Mouse (Mus musculus): ENCODE measurements around the gene Prickle4.

Gene Prickle4

DNA sequence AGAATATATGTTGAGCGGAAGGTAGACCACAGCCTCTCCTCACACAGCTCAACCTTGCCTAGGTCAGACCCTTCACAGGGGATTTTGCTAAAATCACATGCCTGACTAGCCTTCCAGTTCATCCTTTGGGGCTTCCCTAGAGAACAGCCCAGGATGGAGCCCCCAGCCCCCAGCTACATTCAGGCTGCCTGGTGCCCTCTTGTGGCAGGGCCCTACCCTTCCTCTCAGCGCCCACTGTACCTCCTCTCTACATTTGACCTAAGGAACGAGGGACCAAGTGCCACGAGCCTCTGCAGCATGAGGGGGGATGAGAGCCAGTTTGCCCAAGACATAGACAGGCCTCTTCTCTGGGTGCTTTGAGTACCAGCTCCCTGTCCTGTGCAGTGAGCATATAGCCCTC is 10.2 kb upstream of the Prickle4 start:
- no peak for DNase-seq

DNA sequence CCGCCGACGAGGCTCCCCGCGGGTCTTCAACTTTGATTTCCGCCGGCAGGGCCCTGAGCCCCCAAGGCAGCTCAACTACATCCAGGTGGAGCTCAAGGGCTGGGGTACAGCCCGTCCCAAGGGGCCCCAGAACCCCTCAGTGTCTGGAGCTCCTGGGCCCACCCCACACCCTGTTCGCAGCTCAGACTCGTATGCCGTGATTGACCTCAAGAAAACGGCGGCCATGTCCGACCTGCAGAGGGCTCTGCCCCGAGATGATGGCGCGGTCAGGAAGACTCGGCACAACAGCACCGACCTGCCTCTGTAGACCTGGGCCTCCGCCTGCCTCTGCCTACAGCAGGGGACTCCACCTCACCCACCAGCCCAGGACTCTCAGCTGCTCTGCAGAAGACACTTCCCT is 9.0 kb upstream of the Prickle4 start:
- DNase-seq: no peak

DNA sequence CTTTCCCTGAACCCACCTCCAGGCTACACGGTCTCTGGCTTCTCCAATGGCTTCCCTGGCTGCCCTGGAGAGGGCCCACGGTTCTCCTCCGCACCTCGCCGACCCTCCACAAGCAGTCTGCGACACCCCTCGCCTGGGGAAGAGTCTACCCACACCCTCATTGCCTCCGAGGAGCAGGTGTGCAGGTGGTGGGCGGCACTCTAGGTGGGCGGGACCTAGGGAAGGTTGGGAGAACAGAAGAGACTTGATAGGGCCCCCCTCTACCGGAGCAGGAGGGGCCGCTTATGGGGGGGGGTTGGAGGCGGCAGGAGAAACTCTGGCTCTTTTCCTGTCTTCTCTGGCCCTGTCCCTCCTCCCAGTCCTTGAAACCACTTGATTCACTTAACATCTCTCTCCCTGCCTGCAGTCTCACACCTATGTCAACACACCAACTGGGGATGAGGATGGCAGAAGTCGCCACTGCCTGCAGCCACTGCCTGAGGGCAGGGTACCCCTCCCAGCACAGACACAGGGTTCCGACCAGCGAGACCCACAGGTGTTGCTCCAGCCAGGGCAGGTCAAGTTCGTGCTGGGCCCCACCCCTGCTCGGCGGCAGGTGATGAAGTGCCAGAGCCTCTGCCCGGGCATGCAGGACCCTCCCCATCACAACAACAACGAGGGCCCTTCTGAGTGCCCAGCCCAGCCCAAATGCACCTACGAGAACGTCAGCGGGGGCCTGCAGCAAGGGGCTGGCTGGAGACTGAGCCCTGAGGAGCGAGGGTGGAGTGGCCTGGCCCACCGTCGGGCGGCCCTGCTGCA is 8.2 kb upstream of the Prickle4 start:
- no peak for DNase-seq

DNA sequence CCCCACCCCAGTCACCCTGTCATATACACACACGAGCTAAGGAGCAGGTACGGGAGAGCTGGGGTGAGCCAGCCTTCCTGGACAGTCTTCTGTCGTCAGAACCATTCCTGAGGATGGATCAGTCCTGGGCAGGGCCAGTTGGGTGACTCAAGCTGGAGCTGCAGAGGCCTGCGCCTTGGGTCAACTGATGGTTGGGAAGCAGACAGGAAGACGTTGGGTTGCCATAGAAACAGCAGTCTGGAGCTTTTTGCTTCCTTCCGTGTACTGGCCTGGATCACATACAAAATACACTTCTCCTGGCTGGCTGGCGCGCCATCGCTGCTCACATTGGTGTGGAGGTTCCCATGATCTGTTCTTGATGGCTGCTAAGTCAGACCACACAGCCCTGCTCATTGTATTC is 7.3 kb upstream of the Prickle4 start:
- no peak for DNase-seq

DNA sequence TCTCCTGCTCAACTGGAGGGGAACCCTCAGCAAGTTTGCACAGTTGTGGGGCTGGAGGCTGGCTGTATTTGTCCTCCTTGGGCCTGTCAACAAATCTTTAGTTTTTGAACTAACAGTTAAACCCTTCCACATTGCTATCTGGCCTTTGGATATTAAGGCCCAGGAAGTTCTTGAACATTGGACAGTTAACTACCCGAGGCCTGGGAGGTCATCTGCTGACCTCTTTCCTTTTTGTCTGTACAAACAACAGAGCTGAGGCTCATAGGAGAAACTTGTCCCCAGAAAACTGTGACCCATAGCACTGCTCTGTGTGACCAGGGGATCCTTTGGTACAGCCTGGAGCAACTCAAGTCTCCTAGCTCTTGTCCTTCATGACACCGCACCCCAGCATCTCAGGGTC is 4.5 kb upstream of the Prickle4 start:
- DNase-seq: no peak

DNA sequence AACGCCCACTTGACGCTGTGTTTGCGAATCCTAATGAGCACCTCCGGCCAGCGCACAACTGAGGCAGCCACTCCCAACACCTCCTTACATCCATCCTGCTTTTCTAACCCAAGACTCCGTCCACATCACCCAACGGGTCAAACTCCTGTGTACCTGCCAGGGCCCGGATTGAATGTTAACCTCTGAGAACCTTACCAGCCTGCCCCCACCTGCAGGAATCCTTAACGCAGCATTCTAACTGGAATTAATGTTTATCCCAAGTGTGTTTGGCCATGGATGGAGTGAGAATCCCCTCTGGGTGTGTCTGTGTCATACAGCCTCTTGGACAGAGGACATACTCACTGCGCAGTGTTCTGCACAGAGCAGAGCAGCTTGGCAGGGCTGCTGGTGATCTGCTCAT is 3.6 kb upstream of the Prickle4 start:
- no peak for DNase-seq

DNA sequence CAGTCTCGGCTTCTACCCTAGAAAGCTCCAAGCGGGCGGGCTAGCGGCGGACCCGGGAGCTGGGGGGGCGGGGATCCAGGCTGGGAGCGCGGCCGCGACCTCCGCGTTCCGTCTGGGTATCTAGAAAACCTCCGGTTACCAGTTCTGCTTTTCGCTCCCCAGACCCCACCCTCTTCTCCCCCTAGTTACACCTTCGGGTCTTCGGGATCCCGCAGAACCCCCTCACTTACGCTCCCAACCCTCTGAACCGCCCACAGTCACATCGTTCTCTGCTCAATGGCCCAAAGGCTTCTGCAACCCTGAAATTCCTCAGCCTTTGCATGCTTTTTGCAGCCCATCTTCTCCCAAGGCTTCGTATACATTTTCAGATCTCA is 788 bp upstream of the Prickle4 start:
- no peak for DNase-seq

DNA sequence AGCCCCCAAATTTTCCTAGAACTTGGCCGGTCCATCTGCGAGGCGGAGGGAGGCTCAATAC is 264 bp downstream of the Prickle4 start, which contains the start of gene Gm21981:
Gm21981 (minus strand) TSS at position 14 of the 61 bp plus-strand sequence.
- no peak for DNase-seq

DNA sequence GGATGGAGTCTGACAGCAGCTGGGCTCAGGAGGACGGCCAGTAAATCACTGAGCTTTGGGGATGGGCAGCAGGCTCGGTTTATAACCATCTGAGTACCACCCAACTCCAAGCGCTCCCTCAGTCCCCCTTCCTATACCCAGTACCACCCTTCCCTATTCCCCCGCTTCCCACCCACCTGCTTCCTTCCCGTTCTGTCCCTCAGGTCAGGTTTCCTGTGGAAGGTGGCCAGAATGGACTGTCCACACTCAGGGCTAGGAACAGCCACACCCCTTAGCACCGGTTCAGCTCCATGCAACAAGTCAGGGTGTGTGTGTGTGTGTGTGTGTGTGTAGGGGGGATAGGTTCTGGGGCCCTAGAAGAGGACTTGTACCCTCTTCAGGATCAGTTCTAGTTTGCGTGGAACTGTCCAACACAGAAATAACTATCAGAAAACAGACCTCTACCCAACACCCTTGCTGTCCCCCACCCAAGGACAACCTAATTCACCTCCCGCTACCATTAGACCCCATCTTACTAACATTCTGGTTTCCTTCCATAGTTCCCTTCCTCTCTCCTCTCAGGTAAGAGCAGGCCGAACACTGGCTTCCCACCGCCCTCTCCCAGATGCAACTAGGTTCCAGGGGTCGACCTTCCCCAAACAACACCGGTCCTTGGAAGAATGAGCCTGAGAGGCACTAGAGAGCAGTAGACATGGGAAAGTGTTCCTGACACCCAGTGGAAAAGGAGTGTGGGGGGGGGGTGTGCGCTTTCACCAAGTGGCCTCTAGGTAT is 680 bp downstream of the Prickle4 start:
- no peak for DNase-seq

DNA sequence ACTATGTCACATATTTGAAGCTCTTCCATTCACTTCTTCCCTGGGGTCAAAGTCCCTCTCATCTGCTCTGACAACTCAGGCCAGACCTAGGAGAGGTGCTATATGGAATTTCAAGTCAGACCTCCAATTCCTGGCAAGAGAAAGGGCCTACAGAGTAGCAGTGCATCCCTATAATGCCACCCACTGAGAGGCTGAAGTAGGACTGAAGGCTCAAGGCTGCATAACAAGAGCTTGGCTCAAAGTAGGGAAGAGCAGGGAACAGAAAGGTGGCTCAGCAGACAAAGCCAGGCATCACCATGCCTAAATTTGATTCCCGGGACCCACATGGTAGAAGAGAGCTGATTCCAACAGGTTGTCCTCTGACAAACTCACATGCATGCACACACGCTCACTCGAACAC is 2.9 kb downstream of the Prickle4 start:
- no peak for DNase-seq

DNA sequence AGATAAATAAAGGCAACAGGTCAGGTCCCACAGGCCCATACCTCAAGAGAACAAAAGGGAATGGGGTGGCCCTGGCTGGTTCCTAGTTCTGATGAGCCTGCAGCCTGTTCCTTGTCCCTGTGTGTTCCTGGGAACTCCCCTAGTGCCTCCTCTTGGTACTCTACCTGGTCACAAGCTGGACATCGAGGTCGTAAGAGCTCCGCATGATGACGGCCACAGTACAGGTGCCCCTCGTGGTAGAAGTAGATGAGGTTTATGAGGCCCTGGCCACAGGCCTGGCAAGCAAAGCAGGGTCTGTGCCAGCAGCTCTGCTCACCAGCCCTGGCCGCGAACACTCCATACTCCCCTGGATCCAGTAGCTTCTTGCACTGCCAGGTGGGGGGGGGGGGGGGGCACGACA is 4.6 kb downstream of the Prickle4 start:
- DNase-seq: no peak

DNA sequence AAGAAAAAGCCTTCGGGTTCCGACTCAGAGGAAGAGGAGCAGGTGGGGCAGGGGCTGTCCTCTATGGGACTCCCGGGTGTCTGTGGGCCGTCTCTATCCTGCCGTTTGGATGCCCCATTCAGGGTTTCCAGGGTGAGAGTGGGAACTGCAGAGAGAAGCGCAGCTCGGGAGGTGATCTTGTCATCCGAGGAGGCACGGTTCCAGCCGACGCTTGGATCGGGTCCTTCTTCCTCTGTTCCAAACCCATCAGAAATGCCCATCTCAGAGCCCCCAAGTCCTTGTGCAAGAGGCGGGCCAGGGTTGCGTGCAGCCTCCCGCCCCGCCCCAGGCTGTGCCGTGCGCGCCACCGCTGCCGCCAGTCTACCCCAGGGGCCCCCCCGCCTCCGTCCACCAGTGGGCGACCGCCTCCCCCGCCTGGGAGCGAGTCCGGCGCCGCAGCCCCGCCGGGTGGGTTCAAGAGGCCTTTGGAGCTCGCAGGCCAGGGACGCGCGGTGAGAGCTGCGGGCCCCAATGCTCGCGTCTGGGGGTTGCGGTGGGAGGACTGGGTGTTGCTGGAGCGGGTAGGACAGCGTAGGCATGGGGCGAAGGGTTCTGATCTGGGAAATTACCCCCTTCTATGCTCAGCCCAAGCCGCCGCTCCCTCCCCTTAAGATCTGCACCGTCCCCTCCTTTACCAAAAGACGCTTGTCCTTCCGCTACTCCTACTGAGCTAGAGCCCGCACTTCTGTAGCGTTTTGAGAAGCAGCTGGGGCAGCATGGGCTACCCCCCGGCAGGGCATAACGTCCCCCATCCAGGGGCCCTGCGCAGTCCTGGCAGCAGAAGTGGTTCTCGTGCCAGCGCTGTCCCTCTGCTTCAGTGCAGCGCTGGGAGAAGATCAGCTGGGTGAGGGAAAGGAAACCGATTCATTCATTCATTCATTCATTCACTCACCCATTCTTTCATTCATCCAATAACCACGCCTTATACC is 5.6 kb downstream of the Prickle4 start, which contains the start of gene Frs3:
Frs3 (plus strand) TSS at position 423 of the 968 bp plus-strand sequence.
- peak; percentile 59 for DNase-seq

DNA sequence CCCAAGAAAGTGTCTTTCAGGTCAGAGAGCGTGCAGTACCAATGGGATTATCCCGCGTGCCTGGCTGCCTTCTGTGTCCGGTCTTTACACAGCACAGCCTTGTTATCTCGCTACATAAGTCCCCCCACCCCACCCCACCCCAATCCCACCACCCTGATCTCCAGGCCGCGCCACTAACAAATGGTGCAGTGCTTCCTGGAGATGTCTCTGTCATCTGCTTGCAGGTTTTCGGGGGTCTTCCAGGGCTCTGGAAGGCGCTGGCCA is 6.3 kb downstream of the Prickle4 start, which contains the start of gene Tomm6:
Tomm6 (minus strand) TSS at position 43 of the 264 bp plus-strand sequence.
- DNase-seq: no peak

DNA sequence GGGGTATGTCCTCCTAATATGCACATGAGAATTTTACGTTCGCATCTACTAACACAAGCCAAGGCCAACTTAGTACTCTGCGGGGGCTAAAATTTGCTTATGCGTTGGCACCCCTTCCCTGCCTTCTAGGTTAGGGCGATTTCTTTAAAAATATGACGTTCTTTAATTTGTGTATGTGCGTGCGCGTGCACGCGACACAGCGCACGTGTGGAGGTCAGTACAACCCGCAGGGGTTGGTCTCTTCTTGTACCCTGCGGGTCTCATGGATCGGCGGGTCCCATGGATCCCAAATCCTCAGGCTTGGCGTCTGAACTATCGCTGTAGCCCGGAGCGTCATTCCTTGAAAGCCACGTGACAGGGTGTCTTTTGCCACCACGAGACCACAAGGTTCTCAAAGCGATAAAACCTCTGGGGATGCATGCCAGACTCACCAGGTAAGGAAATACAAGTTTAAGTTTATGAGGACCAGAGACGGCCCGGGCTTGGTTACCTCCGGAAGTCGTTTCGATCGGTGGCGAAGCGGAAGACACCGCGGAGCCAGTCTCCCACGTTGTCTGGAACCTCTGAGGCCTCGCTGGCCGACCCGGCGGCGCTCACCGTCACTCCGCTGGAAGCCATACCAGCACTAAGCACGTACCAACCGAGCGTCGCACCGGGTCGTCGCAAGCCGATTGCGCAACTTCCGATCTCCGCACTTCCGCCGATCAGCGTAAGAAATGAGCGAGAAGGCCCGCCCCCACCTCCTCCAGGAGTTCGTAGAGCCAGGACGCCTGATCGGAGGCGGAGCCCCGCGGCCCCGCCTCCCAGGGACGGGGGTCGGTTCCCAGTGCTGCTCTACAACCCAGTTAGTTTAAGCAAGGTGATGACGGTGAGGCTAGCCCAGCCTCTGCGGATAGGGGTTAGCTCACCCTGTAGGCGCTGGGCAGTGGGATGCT is 6.9 kb downstream of the Prickle4 start:
- peak; percentile 96 for DNase-seq

DNA sequence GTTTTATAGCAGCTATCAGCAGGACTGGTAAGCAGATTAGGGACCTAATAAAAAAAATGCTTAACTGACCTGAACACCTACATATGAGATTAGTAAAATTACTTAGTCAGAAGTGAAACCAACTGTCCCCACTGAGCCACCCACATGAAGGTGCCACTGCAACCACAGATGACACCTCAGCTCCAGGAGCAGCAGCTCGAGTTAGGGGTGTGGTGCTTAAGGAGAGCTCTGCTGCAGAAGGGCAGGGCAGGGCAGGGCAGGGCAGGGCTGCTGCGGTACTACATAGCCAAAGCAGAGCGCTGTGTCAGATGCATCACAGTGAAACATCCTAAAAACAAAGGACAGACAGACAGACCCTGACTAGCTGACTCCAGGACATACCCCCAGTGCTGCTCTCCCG is 11.7 kb downstream of the Prickle4 start:
- DNase-seq: no peak

DNA sequence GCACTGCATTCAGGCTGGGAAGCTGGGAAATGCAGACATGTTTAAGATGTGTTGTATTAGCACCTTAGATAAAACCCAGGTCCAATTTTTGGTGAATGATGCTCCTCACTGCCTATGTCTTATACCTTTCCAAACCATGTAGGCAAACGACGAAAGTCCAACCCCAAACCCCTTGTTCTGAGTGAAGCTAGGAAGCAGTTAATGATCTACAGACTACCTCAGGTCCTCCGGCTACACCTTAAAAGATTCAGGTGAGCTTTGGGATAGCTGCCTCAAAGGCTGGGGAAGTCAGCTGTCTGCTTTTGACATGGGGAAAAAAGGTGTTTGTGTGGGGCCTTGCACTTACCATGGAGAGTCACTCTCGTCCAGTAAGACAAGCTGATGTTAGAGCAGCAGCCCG is 15.8 kb downstream of the Prickle4 start:
- no peak for DNase-seq

DNA sequence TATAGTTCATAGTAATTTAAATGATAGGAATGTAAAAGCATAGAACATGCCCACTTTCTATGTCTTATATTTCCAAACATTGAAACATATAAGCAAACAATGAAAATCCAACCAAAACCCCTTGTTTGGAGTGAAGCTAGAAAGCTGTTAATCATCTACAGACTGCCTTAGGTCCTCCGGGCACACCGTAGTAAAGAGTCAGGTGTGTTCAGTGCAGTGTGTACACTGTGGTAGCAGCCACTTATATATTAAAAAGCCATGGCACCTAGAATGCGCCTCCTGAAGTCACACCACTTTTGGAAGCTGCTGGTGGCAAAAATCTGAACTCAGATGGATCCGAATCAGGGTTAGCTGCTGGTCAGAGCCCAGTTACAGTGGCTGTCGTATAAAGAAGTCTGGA is 16.3 kb downstream of the Prickle4 start:
- DNase-seq: no peak

DNA sequence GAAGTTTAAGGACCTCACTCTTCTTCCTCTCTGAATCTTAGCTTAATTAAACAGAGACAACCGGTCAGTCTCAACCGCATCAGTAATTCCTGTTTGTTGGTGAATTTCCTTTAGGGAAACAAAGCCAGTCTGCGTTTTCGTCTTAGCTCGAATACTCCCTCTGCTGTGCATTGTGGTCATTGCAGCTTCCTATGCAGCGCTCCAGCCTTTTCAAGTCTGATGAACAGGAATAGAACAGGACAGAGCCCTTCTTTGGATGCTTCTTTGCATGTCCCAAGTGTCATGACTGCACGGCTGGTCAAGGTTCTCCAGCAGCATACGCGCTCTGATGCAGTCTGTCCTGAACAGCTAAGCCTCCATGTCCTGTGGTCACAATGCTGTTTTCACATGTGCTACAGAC is 18.0 kb downstream of the Prickle4 start:
- peak; percentile 86 for DNase-seq

DNA sequence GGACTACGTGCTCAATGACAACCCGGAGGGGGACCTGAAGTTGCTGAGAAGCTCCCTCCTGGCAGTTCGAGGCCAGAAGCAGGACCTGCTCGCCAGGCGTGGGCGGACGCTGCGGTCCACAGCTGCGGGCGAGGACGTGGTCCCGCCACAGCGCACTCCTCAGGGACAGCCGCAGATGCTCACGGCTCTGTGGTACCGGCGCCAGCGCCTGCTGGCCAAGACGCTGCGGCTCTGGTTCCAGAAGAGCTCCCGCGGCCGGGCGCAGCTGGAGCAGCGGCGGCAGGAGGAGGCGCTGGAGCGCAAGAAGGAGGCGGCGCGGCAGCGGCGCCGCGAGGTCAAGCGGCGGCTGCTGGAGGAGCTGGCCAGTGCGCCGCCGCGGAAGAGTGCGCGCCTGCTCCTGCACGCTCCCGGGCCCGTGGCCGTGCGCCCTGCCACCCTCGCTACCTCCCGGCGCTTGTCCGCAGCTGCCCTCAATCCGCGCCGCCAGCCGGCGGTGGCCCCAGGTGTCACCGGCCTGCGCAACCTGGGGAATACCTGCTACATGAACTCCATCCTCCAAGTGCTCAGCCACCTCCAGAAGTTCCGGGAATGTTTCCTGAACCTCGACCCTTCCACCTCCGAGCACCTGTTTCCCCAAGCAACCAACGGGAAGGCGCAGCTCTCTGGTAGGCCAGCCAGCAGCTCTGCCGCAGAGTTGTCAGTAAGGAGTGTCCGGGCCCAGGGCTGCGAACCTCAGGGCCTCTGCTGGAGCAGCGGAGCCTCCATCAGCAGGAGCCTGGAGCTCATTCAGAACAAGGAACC is 22.0 kb downstream of the Prickle4 start:
- peak; percentile 73 for DNase-seq

DNA sequence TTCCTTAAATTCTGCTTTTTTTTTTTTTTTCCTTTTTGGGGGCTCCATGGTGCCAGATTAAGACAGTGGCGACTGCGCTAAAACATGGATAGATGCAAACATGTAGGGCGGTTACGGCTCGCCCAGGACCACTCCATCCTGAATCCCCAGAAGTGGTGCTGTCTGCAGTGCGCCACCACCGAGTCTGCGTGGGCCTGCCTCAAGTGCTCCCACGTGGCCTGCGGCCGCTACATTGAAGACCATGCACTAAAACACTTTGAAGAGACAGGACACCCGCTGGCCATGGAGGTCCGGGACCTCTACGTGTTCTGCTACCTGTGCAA is 22.6 kb downstream of the Prickle4 start:
- DNase-seq: no peak

DNA sequence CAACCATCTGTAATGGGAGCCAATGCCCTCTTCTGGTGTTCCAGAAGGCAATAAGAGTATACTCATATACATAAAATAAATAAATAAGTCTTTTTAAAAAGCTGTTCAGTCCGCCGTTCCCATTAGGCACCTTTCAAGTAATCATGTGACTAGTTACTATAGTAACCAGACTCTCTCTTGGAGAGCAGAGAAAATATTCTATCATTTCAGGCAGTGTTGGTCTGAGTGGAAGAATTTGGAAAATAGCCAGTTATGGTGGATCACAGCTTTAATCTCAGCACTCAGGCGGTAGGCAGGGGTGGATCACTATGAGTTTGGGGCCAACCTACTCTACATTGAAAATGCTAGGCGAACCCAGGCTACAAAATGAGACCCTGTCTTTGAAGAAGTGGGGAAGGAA is 25.4 kb downstream of the Prickle4 start:
- DNase-seq: no peak

DNA sequence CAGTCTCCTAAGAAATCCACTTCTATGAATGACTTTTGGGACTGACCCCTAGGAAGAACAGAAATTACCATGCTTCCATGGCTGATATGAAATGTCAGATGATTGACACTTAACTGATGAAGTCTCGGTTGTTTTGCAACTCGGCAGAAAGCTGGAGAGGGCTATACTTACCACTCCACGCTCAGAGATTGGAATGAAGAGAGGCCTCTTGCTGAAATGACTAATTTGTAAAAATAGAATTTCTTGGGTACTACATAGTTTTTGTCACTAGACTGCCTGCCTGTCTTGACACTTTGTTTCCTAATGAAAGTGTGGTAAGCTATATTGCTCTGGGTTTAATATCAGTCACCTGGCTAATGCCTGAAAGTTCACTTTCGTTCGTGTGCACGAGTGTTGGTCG is 30.1 kb downstream of the Prickle4 start:
- no peak for DNase-seq
